Mouse (Mus musculus): ENCODE results near the gene Vac14.
"Not testable (repeated sequence)": the region's sequence is repeated elsewhere in the genome, so short reads cannot be mapped to it uniquely, and the experiment has no call there.

Gene Vac14

GRCm38 (mm10) chr8:110646064-110646463 is 27.7 kb downstream of the Vac14 start:
- intact Hi-C loops (cut with DNase I): loop anchor here (1.0 to 10.0 kb wide), 2 partner anchors 81 to 199 kb away; partner anchors contain the start of genes Cog4 and Sf3b3

- intact Hi-C loops (cut with DNase I): loop anchor here (10.0 kb wide), 1 partner anchor 196 kb away; the partner anchor contains the start of genes Cog4 and Sf3b3
Observed at GRCm38 (mm10) chr8:110648577-110648976, 30.2 kb downstream of the Vac14 start.

GRCm38 (mm10) chr8:110649286-110649685 is 30.9 kb downstream of the Vac14 start:
- intact Hi-C loops (cut with DNase I): loop anchor here (10.0 kb wide), 1 partner anchor 196 kb away; the partner anchor contains the start of genes Cog4 and Sf3b3

- intact Hi-C loops (cut with DNase I): no loop called here
Observed at GRCm38 (mm10) chr8:110650838-110651237, 32.5 kb downstream of the Vac14 start.

- intact Hi-C loops (cut with DNase I): no loop called here
Observed at GRCm38 (mm10) chr8:110651847-110652246, 33.5 kb downstream of the Vac14 start.

- intact Hi-C loops (cut with DNase I): no loop called here
Observed at GRCm38 (mm10) chr8:110654075-110655060, 36.0 kb downstream of the Vac14 start.

- intact Hi-C loops (cut with DNase I): no loop called here
Observed at GRCm38 (mm10) chr8:110655827-110656226, 37.4 kb downstream of the Vac14 start.

- intact Hi-C loops (cut with DNase I): no loop called here
Observed at GRCm38 (mm10) chr8:110657661-110658060, 39.3 kb downstream of the Vac14 start.

- intact Hi-C loops (cut with DNase I): no loop called here
Observed at GRCm38 (mm10) chr8:110660121-110660520, 41.7 kb downstream of the Vac14 start.

GRCm38 (mm10) chr8:110662545-110662944 is 44.2 kb downstream of the Vac14 start:
- intact Hi-C loops (cut with DNase I): no loop called here

GRCm38 (mm10) chr8:110663015-110663742 is 44.8 kb downstream of the Vac14 start:
- intact Hi-C loops (cut with DNase I): no loop called here

GRCm38 (mm10) chr8:110664202-110664896 is 46.0 kb downstream of the Vac14 start:
- intact Hi-C loops (cut with DNase I): no loop called here

GRCm38 (mm10) chr8:110665000-110665399 is 46.6 kb downstream of the Vac14 start:
- intact Hi-C loops (cut with DNase I): no loop called here

GRCm38 (mm10) chr8:110667590-110668177 is 49.3 kb downstream of the Vac14 start:
- intact Hi-C loops (cut with DNase I): not testable (repeated sequence)

GRCm38 (mm10) chr8:110669932-110670628 is 51.7 kb downstream of the Vac14 start:
- intact Hi-C loops (cut with DNase I): no loop called here

- intact Hi-C loops (cut with DNase I): no loop called here
Observed at GRCm38 (mm10) chr8:110671309-110671708, 52.9 kb downstream of the Vac14 start.

- intact Hi-C loops (cut with DNase I): no loop called here
Observed at GRCm38 (mm10) chr8:110672133-110672532, 53.7 kb downstream of the Vac14 start.

GRCm38 (mm10) chr8:110673168-110673567 is 54.8 kb downstream of the Vac14 start:
- intact Hi-C loops (cut with DNase I): no loop called here

- intact Hi-C loops (cut with DNase I): no loop called here
Observed at GRCm38 (mm10) chr8:110674589-110674988, 56.2 kb downstream of the Vac14 start.

- intact Hi-C loops (cut with DNase I): no loop called here
Observed at GRCm38 (mm10) chr8:110676702-110677101, 58.3 kb downstream of the Vac14 start.

Measured in adrenal gland (tissue).